Mouse (Mus musculus): ENCODE measurements around the gene Dab1. TPM values are rescaled to one million over a fixed set of nuclear protein-coding genes. Genes with fewer than 3 reads are reported as not detected.

The Dab1 gene
- polyA plus RNA-seq, 1 experiment from 2014 or later = 14.3 TPM

- H3K27ac ChIP-seq (replicated peaks) = no peak overlapping the region
- no peaks in the 10 kb centered on the region for H3K9me3 ChIP-seq (replicated peaks)
- no peaks in the 10 kb centered on the region for H3K27me3 ChIP-seq
- H3K9ac ChIP-seq = no peak overlapping the region
- WGBS = 62% methylated on average over 9 of the region's 9 CpGs
- H3K4me2 ChIP-seq (replicated peaks) = no peak overlapping the region
- no peaks in the 10 kb centered on the region for H3K4me1 ChIP-seq
- ATAC-seq (ENCODE audit: insufficient number of reproducible peaks, low FRiP score, low TSS enrichment, low read depth) = no peak
- no peaks in the 10 kb centered on the region for H3K36me3 ChIP-seq
- no peak overlapping the region for H3K4me3 ChIP-seq (replicated peaks)
These were observed 836.0 kb downstream of the Dab1 start for GRCm38 (mm10) chr4:104455151-104455550.

- no peaks in the 10 kb centered on the region for H3K27me3 ChIP-seq
- ATAC-seq (ENCODE audit: insufficient number of reproducible peaks, low FRiP score, low TSS enrichment, low read depth) = no peak
- no peak overlapping the region for H3K9ac ChIP-seq
- H3K4me1 ChIP-seq = no peaks in the 10 kb centered on the region
- H3K4me2 ChIP-seq (replicated peaks) = no peak overlapping the region
- WGBS = 65% methylated on average over 3 of the region's 3 CpGs
- no peak overlapping the region for H3K27ac ChIP-seq (replicated peaks)
- no peak overlapping the region for H3K4me3 ChIP-seq (replicated peaks)
- no peaks in the 10 kb centered on the region for H3K36me3 ChIP-seq
- H3K9me3 ChIP-seq (replicated peaks) = no peaks in the 10 kb centered on the region
These were observed 836.6 kb downstream of the Dab1 start for GRCm38 (mm10) chr4:104455760-104456159.

GRCm38 (mm10) chr4:104456173-104456873, 837.2 kb downstream of the Dab1 start:
- H3K4me2 ChIP-seq (replicated peaks) = no peak overlapping the region
- ATAC-seq (ENCODE audit: insufficient number of reproducible peaks, low FRiP score, low TSS enrichment, low read depth) = no peak

GRCm38 (mm10) chr4:104458726-104459125, 839.6 kb downstream of the Dab1 start:
- no peak overlapping the region for H3K4me3 ChIP-seq (replicated peaks)
- ATAC-seq (ENCODE audit: insufficient number of reproducible peaks, low FRiP score, low TSS enrichment, low read depth) = no peak
- peaks cover 1% of the 10 kb centered on the region; the same call in 1 of the 2 replicates for H3K4me1 ChIP-seq
- no peak overlapping the region for H3K27ac ChIP-seq (replicated peaks)
- H3K27me3 ChIP-seq = 0 out of 2 replicates have a peak, but pooled peaks cover 2% of the 10 kb centered on the region
- H3K4me2 ChIP-seq (replicated peaks) = no peak overlapping the region
- WGBS = 69% methylated on average over 5 of the region's 5 CpGs
- no peaks in the 10 kb centered on the region for H3K36me3 ChIP-seq
- H3K9ac ChIP-seq = no peak overlapping the region
- H3K9me3 ChIP-seq (replicated peaks) = no peaks in the 10 kb centered on the region

More at GRCm38 (mm10) chr4:104456173-104456873, 837.2 kb downstream of the Dab1 start:
- Histone ChIP-seq H3K4me1 (no peaks in the 10 kb centered on the region), H3K27ac (replicated peaks) (no peak overlapping the region), H3K9me3 (replicated peaks) (no peaks in the 10 kb centered on the region), H3K4me3 (replicated peaks) (no peak overlapping the region), H3K27me3 (no peaks in the 10 kb centered on the region), H3K9ac (no peak overlapping the region), H3K36me3 (no peaks in the 10 kb centered on the region)
- 78% methylated on average over 7 of the region's 7 CpGs for WGBS

- Histone ChIP-seq H3K9me3 (replicated peaks) (no peaks in the 10 kb centered on the region), H3K9ac (no peak overlapping the region), H3K4me3 (replicated peaks) (no peak overlapping the region), H3K4me2 (replicated peaks) (no peak overlapping the region), H3K27ac (replicated peaks) (no peak overlapping the region), H3K27me3 (0 out of 2 replicates have a peak, but pooled peaks cover 2% of the 10 kb centered on the region), H3K36me3 (no peaks in the 10 kb centered on the region), H3K4me1 (peaks cover 3% of the 10 kb centered on the region; the same call in 1 of the 2 replicates)
- 78% methylated on average over 12 of the region's 12 CpGs for WGBS
- no peak for ATAC-seq (ENCODE audit: insufficient number of reproducible peaks, low FRiP score, low TSS enrichment, low read depth)
These were observed 842.2 kb downstream of the Dab1 start for GRCm38 (mm10) chr4:104461106-104462011.

- 70% methylated on average over 11 of the region's 11 CpGs for WGBS
- 0 out of 2 replicates have a peak, but pooled peaks cover 6% of the 10 kb centered on the region for H3K27me3 ChIP-seq
- no peak overlapping the region for H3K4me2 ChIP-seq (replicated peaks)
- peaks cover 3% of the 10 kb centered on the region; the same call in 1 of the 2 replicates for H3K4me1 ChIP-seq
- H3K27ac ChIP-seq (replicated peaks) = no peak overlapping the region
- no peak overlapping the region for H3K4me3 ChIP-seq (replicated peaks)
- no peak overlapping the region for H3K9ac ChIP-seq
- no peak for ATAC-seq (ENCODE audit: insufficient number of reproducible peaks, low FRiP score, low TSS enrichment, low read depth)
- no peaks in the 10 kb centered on the region for H3K9me3 ChIP-seq (replicated peaks)
- H3K36me3 ChIP-seq = no peaks in the 10 kb centered on the region
These were observed 844.0 kb downstream of the Dab1 start for GRCm38 (mm10) chr4:104462932-104463780.

GRCm38 (mm10) chr4:104463781-104464170, 844.6 kb downstream of the Dab1 start:
- WGBS = 64% methylated on average over 7 of the region's 7 CpGs
- H3K9me3 ChIP-seq (replicated peaks) = no peaks in the 10 kb centered on the region
- no peak for ATAC-seq (ENCODE audit: insufficient number of reproducible peaks, low FRiP score, low TSS enrichment, low read depth)

GRCm38 (mm10) chr4:104465594-104465993, 846.4 kb downstream of the Dab1 start:
- ATAC-seq (ENCODE audit: insufficient number of reproducible peaks, low FRiP score, low TSS enrichment, low read depth) = no peak

More at GRCm38 (mm10) chr4:104463781-104464170, 844.6 kb downstream of the Dab1 start:
- no peak overlapping the region for H3K4me3 ChIP-seq (replicated peaks)
- H3K4me1 ChIP-seq = peaks cover 3% of the 10 kb centered on the region; the same call in 1 of the 2 replicates
- no peak overlapping the region for H3K4me2 ChIP-seq (replicated peaks)
- H3K9ac ChIP-seq = no peak overlapping the region
- H3K36me3 ChIP-seq = no peaks in the 10 kb centered on the region
- no peak overlapping the region for H3K27ac ChIP-seq (replicated peaks)
- H3K27me3 ChIP-seq = 0 out of 2 replicates have a peak, but pooled peaks cover 6% of the 10 kb centered on the region

GRCm38 (mm10) chr4:104468666-104469065, 849.5 kb downstream of the Dab1 start:
- no peak for ATAC-seq (ENCODE audit: insufficient number of reproducible peaks, low FRiP score, low TSS enrichment, low read depth)
- Histone ChIP-seq H3K27ac (replicated peaks) (no peak overlapping the region), H3K4me3 (replicated peaks) (no peak overlapping the region), H3K36me3 (no peaks in the 10 kb centered on the region), H3K4me1 (peaks cover 2% of the 10 kb centered on the region; the same call in 1 of the 2 replicates), H3K9ac (no peak overlapping the region), H3K9me3 (replicated peaks) (no peaks in the 10 kb centered on the region), H3K27me3 (0 out of 2 replicates have a peak, but pooled peaks cover 4% of the 10 kb centered on the region), H3K4me2 (replicated peaks) (no peak overlapping the region)
- 77% methylated on average over 3 of the region's 3 CpGs for WGBS

More at GRCm38 (mm10) chr4:104465594-104465993, 846.4 kb downstream of the Dab1 start:
- H3K4me3 ChIP-seq (replicated peaks) = no peak overlapping the region
- no peak overlapping the region for H3K9ac ChIP-seq
- H3K4me2 ChIP-seq (replicated peaks) = no peak overlapping the region
- peaks cover 3% of the 10 kb centered on the region; the same call in 1 of the 2 replicates for H3K4me1 ChIP-seq
- H3K9me3 ChIP-seq (replicated peaks) = no peaks in the 10 kb centered on the region
- H3K27ac ChIP-seq (replicated peaks) = no peak overlapping the region
- no peaks in the 10 kb centered on the region for H3K36me3 ChIP-seq
- 0 out of 2 replicates have a peak, but pooled peaks cover 6% of the 10 kb centered on the region for H3K27me3 ChIP-seq
- WGBS = 89% methylated on average over 1 of the region's 1 CpGs

- Histone ChIP-seq H3K4me3 (replicated peaks) (no peak overlapping the region), H3K9ac (no peak overlapping the region), H3K27ac (replicated peaks) (no peak overlapping the region), H3K27me3 (no peaks in the 10 kb centered on the region), H3K4me2 (replicated peaks) (no peak overlapping the region), H3K36me3 (no peaks in the 10 kb centered on the region), H3K9me3 (replicated peaks) (no peaks in the 10 kb centered on the region), H3K4me1 (no peaks in the 10 kb centered on the region)
- ATAC-seq (ENCODE audit: insufficient number of reproducible peaks, low FRiP score, low TSS enrichment, low read depth) = no peak
- 81% methylated on average over 4 of the region's 4 CpGs for WGBS
These were observed 853.8 kb downstream of the Dab1 start for GRCm38 (mm10) chr4:104472915-104473314.
